24 mouse cellular contexts compared by ENCODE assay signal in genomic region chr5:110300591-110300990, GRCm38 (mm10). TPM values are rescaled to one million over a fixed set of nuclear protein-coding genes. Genes with fewer than 3 reads are reported as not detected.
"Had no signal": no experiment of that assay in that cellular context is flagged by ENCODE, and none has a peak within 500 bp of the region (broad histone marks: within the 10 kb centered on the region; RNA-seq: fewer than 3 reads in every experiment).

No protein-coding gene starts in this region.

- H3K27me3 ChIP-seq: midbrain, embryonic 12.5 days; neural tube, embryonic 13.5 days; neural tube, embryonic 15.5 days; stomach, embryonic 15.5 days had no signal

- DNase-seq: lung, adult 18-20 months; lung, embryonic 14.5 days; lung, postnatal 10 days; lung, postnatal 4 days; midbrain, embryonic 14.5 days; retina, postnatal 1 day; right cerebral cortex, adult 18-20 months; right cerebral cortex, postnatal 25 days; right cerebral cortex, postnatal 4 days; spleen, adult 18-20 months; thymus, adult 2 months; thymus, postnatal 25 days; thymus, postnatal 4 days had no signal

- H3K4me1 ChIP-seq: midbrain, embryonic 10.5 days; midbrain, embryonic 12.5 days; neural tube, embryonic 13.5 days; neural tube, embryonic 15.5 days; stomach, embryonic 15.5 days had no signal

- H3K27ac ChIP-seq: midbrain, embryonic 10.5 days; midbrain, embryonic 12.5 days; neural tube, embryonic 13.5 days; neural tube, embryonic 15.5 days; stomach, embryonic 15.5 days; stomach, postnatal 0 days had no signal

- H3K4me3 ChIP-seq: midbrain, embryonic 10.5 days; midbrain, embryonic 12.5 days; myocyte; neural tube, embryonic 13.5 days; neural tube, embryonic 15.5 days; stomach, embryonic 15.5 days had no signal

- ATAC-seq: midbrain, embryonic 16.5 days had no signal

RNA-seq across cellular contexts. Expression of gene Lrcol1, which starts 43.9 kb away (rescaled TPM):
- polyA plus RNA-seq: midbrain, embryonic 10.5 days; midbrain, embryonic 12.5 days; midbrain, embryonic 14.5 days; midbrain, embryonic 16.5 days; myocyte; neural tube, embryonic 11.5 days; neural tube, embryonic 13.5 days; neural tube, embryonic 15.5 days; small intestine, adult 2 months; stomach, embryonic 15.5 days; stomach, postnatal 0 days; urinary bladder, adult 2 months had no signal
